Mouse (Mus musculus) forebrain, embryonic 16.5 days (tissue): ENCODE results near the gene Cend1. TPM values are rescaled to one million over a fixed set of nuclear protein-coding genes. Genes with fewer than 3 reads are reported as not detected.

Experiments used
- ATAC-seq: fragments of 200-750 bp; cut with Nextera tagmentation; 2 replicates; pipeline ENCODE4 v1.8.0; 2017; ENCODE audit warnings: mild to moderate bottlenecking, moderate library complexity
- H3K27ac ChIP-seq: fragments of 300-500 bp; sonication (generic); 2 replicates; pipeline ENCODE4 v1.5.1; 2014; ENCODE audit warnings: low read length, control low read depth
- H3K27me3 ChIP-seq: fragments of 300-500 bp; sonication (generic); replicated peaks from 2 replicates; pipeline ENCODE4 v1.6.1; 2014; ENCODE audit warnings: low read length; ENCODE audit not compliant: control insufficient read depth, insufficient read depth
- H3K36me3 ChIP-seq: fragments of 300-500 bp; sonication (generic); 2 replicates; pipeline ENCODE4 v1.6.1; 2014; ENCODE audit not compliant: control insufficient read depth, insufficient read depth
- H3K4me1 ChIP-seq: fragments of 300-500 bp; sonication (generic); replicated peaks from 2 replicates; pipeline ENCODE4 v1.6.1; 2014; ENCODE audit warnings: low read length; ENCODE audit not compliant: control insufficient read depth, insufficient read depth
- H3K4me2 ChIP-seq: fragments of 300-500 bp; sonication (generic); 2 replicates; pipeline ENCODE4 v1.6.1; 2014; ENCODE audit warnings: mild to moderate bottlenecking, low read length, control low read depth
- H3K4me3 ChIP-seq: fragments of 300-500 bp; sonication (generic); replicated peaks from 2 replicates; pipeline ENCODE4 v1.5.1; 2014; ENCODE audit warnings: mild to moderate bottlenecking, low read length, control low read depth
- H3K9ac ChIP-seq: fragments of 300-500 bp; sonication (generic); replicated peaks from 2 replicates; pipeline ENCODE4 v1.6.1; 2014; ENCODE audit warnings: low read depth, low read length, control low read depth
- H3K9me3 ChIP-seq: fragments of 300-500 bp; sonication (generic); 2 replicates; pipeline ENCODE4 v1.6.1; 2016; ENCODE audit warnings: low read length; ENCODE audit not compliant: control insufficient read depth
- WGBS: fragments of 180-500 bp; shearing (Covaris S2); extraction: QIAGEN DNeasy Blood & Tissue Kit; methylation state at CpG from one replicate; pipeline ENCODE4 v1.1.7; 2014; 5-methylcytosine and 5-hydroxymethylcytosine counted together
- polyA plus RNA-seq: library from polyadenylated mRNA; unstranded; fragments of >200 nt; fragmentation: Nextera tagmentation; extraction: Ambion mirVana; gene quantifications from 2 replicates; pipeline ENCODE4 v1.2.1, GENCODE M21; 2015

Gene Cend1
- polyA plus RNA-seq, 1 experiment from 2014 or later: 70.3 TPM

- peaks cover 46% of the 10 kb centered on the region for H3K4me1 ChIP-seq
- peaks cover 9% of the 10 kb centered on the region for H3K36me3 ChIP-seq
- WGBS: 69% methylated on average over 15 of the region's 15 CpGs
- H3K27ac ChIP-seq: peak overlapping the region; percentile 79
- H3K27me3 ChIP-seq: no peaks in the 10 kb centered on the region
- no peak for ATAC-seq
- no peaks in the 10 kb centered on the region for H3K9me3 ChIP-seq
- H3K4me2 ChIP-seq: peak overlapping the region; percentile 86
- H3K9ac ChIP-seq: peak overlapping the region; percentile 71
- H3K4me3 ChIP-seq: peak overlapping the region; percentile 65
These were observed 4.5 kb upstream of the Cend1 start for GRCm38 (mm10) chr7:141433517-141434400.

- Histone ChIP-seq H3K4me3 (no peak overlapping the region), H3K27ac (no peak overlapping the region), H3K4me1 (peaks cover 53% of the 10 kb centered on the region), H3K4me2 (no peak overlapping the region), H3K36me3 (peaks cover 9% of the 10 kb centered on the region), H3K9ac (no peak overlapping the region), H3K9me3 (no peaks in the 10 kb centered on the region), H3K27me3 (no peaks in the 10 kb centered on the region)
- ATAC-seq: no peak
- 84% methylated on average over 6 of the region's 6 CpGs for WGBS
These were observed 3.6 kb upstream of the Cend1 start for GRCm38 (mm10) chr7:141432741-141433516.

GRCm38 (mm10) chr7:141432186-141432611 is 2.9 kb upstream of the Cend1 start:
- Histone ChIP-seq H3K36me3 (peaks cover 9% of the 10 kb centered on the region), H3K9me3 (no peaks in the 10 kb centered on the region), H3K4me2 (no peak overlapping the region), H3K9ac (no peak overlapping the region), H3K4me3 (no peak overlapping the region), H3K27me3 (no peaks in the 10 kb centered on the region), H3K4me1 (peaks cover 53% of the 10 kb centered on the region), H3K27ac (no peak overlapping the region)
- no peak for ATAC-seq
- 81% methylated on average over 8 of the region's 8 CpGs for WGBS

- Histone ChIP-seq H3K27me3 (no peaks in the 10 kb centered on the region), H3K4me3 (no peak overlapping the region), H3K27ac (no peak overlapping the region), H3K4me1 (peaks cover 48% of the 10 kb centered on the region), H3K36me3 (peaks cover 11% of the 10 kb centered on the region), H3K4me2 (no peak overlapping the region), H3K9me3 (no peaks in the 10 kb centered on the region), H3K9ac (no peak overlapping the region)
- ATAC-seq: no peak
- WGBS: 95% methylated on average over 18 of the region's 19 CpGs
These were observed 2.3 kb upstream of the Cend1 start for GRCm38 (mm10) chr7:141431434-141432185.

GRCm38 (mm10) chr7:141430585-141431240 is 1.4 kb upstream of the Cend1 start:
- ATAC-seq: no peak
- H3K4me1 ChIP-seq: peaks cover 39% of the 10 kb centered on the region
- no peak overlapping the region for H3K4me2 ChIP-seq

GRCm38 (mm10) chr7:141429840-141430584 is 721 bp upstream of the Cend1 start:
- 64% methylated on average over 9 of the region's 9 CpGs for WGBS
- H3K36me3 ChIP-seq: peaks cover 11% of the 10 kb centered on the region
- H3K9ac ChIP-seq: no peak overlapping the region
- ATAC-seq: peak; percentile 11; the same call in 1 of the 2 replicates
- no peak overlapping the region for H3K27ac ChIP-seq
- H3K9me3 ChIP-seq: no peaks in the 10 kb centered on the region
- H3K4me2 ChIP-seq: peak overlapping the region; percentile 84
- no peak overlapping the region for H3K4me3 ChIP-seq
- H3K4me1 ChIP-seq: peaks cover 34% of the 10 kb centered on the region
- H3K27me3 ChIP-seq: no peaks in the 10 kb centered on the region

More at GRCm38 (mm10) chr7:141430585-141431240, 1.4 kb upstream of the Cend1 start:
- H3K9ac ChIP-seq: no peak overlapping the region
- WGBS: 93% methylated on average over 9 of the region's 9 CpGs
- H3K27ac ChIP-seq: no peak overlapping the region
- no peak overlapping the region for H3K4me3 ChIP-seq
- H3K27me3 ChIP-seq: no peaks in the 10 kb centered on the region
- H3K36me3 ChIP-seq: peaks cover 11% of the 10 kb centered on the region
- H3K9me3 ChIP-seq: no peaks in the 10 kb centered on the region

- peak overlapping the region; percentile 84 for H3K4me2 ChIP-seq
- ATAC-seq: no peak
- H3K4me1 ChIP-seq: peaks cover 23% of the 10 kb centered on the region
- no peak overlapping the region for H3K27ac ChIP-seq
- H3K27me3 ChIP-seq: no peaks in the 10 kb centered on the region
- H3K9me3 ChIP-seq: no peaks in the 10 kb centered on the region
- peak overlapping the region; percentile 58 for H3K4me3 ChIP-seq
- peak overlapping the region; percentile 69 for H3K9ac ChIP-seq
- 55% methylated on average over 5 of the region's 5 CpGs for WGBS
- H3K36me3 ChIP-seq: peaks cover 11% of the 10 kb centered on the region
These were observed 590 bp downstream of the Cend1 start for GRCm38 (mm10) chr7:141428701-141429100.

- 88% methylated on average over 12 of the region's 12 CpGs for WGBS
- no peaks in the 10 kb centered on the region for H3K9me3 ChIP-seq
- H3K9ac ChIP-seq: no peak overlapping the region
- peaks cover 11% of the 10 kb centered on the region for H3K4me1 ChIP-seq
- ATAC-seq: no peak
- no peak overlapping the region for H3K4me2 ChIP-seq
- no peak overlapping the region for H3K4me3 ChIP-seq
- no peaks in the 10 kb centered on the region for H3K27me3 ChIP-seq
- H3K36me3 ChIP-seq: peaks cover 11% of the 10 kb centered on the region
- no peak overlapping the region for H3K27ac ChIP-seq
These were observed 2.2 kb downstream of the Cend1 start for GRCm38 (mm10) chr7:141426948-141427730.
